Mouse (Mus musculus): ENCODE measurements around the gene Rab40c. TPM values are rescaled to one million over a fixed set of nuclear protein-coding genes. Genes with fewer than 3 reads are reported as not detected.
A peak's percentile ranks its signal among the peaks of the same experiment; 100 is the strongest.

Rab40c gene
- total RNA-seq, 2 experiments from 2014 or later, result 41.0 to 52.9 TPM

- no peak for DNase-seq (ENCODE audit: extremely low spot score in 1 of 2, low spot score in 1 of 2)
Observed at GRCm38 (mm10) chr17:25907640-25908039, 11.9 kb downstream of the Rab40c start.

DNA sequence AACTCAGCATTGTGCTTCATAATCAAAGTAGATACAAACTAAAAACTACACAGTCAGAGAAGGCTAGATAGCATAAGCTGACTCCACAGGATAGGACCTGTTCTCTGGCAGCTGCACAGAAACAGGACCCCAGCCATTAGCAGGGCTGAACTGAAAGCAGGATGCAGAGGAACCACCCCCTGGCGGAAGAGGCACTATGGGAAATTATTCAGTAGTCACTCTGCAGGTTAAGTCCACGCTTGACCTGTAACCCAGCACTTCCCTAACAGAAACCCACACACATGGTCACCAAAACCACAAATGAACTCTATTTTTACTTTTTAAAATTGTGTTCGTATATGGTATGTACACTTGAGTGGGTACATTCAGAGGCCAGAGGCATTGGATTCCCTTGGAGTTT, 16.5 kb downstream of the Rab40c start:
- DNase-seq (ENCODE audit: extremely low spot score in 1 of 2, low spot score in 1 of 2), result no peak

- DNase-seq (ENCODE audit: extremely low spot score in 1 of 2, low spot score in 1 of 2), result no peak
Observed at GRCm38 (mm10) chr17:25900193-25900592, 19.3 kb downstream of the Rab40c start.

GRCm38 (mm10) chr17:25895891-25896290, 23.6 kb downstream of the Rab40c start:
- no peak for DNase-seq (ENCODE audit: extremely low spot score in 1 of 2, low spot score in 1 of 2)

DNA sequence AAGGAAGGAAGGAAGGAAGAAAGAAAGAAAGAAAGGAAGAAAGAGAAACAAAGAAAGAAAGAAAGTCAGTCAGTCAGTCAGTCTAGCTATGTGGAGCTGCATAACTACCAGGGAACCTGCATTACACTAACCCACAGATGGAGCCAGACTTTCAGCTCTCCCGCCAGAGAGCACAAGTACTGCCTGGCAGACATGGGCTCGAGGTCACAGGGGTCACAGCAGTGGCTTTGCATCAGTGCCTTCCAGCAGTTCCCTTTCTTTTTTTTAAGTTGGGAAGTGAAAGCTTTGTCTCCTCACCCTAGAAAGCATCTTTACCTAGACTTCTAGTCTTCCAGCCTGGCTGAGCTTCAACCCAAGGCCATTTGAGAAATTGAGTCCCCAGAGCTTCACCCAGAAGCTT, 24.1 kb downstream of the Rab40c start:
- no peak for DNase-seq (ENCODE audit: extremely low spot score in 1 of 2, low spot score in 1 of 2)

- DNase-seq (ENCODE audit: extremely low spot score in 1 of 2, low spot score in 1 of 2), result peak in 1 of 2 experiments; percentile 59
Observed at GRCm38 (mm10) chr17:25893975-25894617, 25.4 kb downstream of the Rab40c start.

- DNase-seq (ENCODE audit: extremely low spot score in 1 of 2, low spot score in 1 of 2), result no peak
Observed at GRCm38 (mm10) chr17:25888837-25889236, 30.7 kb downstream of the Rab40c start.

DNA sequence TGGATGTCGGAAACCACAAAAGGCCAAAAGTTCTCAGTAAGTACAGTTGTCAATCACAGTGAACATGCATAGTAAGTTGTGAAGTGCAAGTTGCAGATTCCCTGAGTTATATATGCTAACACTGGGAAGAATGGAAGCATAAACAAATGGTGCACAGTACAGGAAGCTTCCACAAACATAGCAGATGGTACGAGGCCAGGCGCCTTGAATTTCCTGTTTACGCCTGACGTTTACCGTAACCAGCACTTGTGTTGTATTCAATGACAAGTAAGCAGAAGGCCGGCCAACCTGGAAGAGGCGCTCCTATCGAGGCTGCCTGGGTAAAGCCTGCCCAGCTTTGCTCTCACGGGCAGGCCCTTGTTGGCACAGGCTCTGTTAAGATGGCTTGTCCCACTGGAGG, 32.1 kb downstream of the Rab40c start:
- no peak for DNase-seq (ENCODE audit: extremely low spot score in 1 of 2, low spot score in 1 of 2)

- no peak for DNase-seq (ENCODE audit: extremely low spot score in 1 of 2, low spot score in 1 of 2)
Observed at GRCm38 (mm10) chr17:25886806-25887205, 32.7 kb downstream of the Rab40c start.

DNA sequence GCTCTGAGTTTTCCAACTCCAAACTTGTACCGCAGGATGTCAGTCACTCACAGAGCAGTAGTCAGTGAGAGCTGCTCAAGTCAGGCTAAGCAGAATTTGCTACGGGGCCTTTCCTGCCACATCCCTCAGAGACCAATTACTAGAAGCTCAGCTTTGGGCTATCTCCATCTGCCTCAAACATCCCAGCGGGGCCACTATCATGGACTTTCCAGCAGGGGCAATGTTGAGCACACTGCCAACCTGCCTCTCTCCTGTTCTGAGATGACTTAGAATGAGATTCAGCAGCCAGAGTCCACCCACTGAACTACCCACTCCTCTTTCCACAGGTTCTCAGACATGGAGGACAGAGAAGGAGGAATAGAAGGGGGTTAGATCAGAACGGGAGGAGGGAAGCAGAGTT, 33.9 kb downstream of the Rab40c start:
- DNase-seq (ENCODE audit: extremely low spot score in 1 of 2, low spot score in 1 of 2), result no peak

- no peak for DNase-seq (ENCODE audit: extremely low spot score in 1 of 2, low spot score in 1 of 2)
Observed at GRCm38 (mm10) chr17:25883824-25884223, 35.7 kb downstream of the Rab40c start.

DNA sequence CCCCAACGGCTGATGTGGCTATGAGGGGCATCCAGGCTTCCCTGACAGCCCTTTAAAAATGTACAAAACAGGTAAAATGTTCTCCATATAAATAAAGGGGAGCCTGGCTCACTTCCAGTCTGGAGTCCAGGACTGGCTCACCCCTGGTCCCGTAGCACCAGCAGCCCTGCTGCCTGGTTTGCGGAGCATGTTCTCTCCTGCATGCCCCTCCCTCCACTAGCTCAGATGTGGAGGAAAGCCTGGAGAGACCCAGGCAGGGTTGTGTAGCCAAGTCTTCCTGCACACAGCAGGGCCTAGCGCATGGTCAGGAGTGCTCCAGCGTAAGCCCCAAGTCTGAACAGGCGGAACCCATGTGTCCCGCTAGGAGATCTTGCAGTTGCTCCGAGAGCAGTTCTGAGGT, 36.3 kb downstream of the Rab40c start:
- DNase-seq (ENCODE audit: extremely low spot score in 1 of 2, low spot score in 1 of 2), result no peak

DNA sequence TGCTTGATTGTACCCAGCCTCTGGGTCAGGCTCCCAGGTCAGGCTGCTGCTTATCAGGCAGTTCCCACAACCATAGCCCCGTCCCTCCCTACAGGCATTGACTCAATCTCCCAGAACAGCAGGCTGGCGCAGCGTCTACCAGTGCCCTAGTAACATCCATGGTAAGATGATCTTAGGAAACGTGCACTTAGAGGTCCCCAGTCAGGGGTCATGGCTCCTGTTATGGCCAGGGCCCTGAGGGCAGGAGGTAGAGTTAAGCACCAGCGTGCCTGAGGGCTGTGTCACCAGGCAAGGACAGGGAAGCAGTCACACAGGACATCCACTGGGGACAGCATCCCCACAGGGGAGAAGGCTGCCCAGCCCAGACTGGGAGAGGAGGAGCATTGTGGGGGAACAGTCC, 37.2 kb downstream of the Rab40c start:
- no peak for DNase-seq (ENCODE audit: extremely low spot score in 1 of 2, low spot score in 1 of 2)

DNA sequence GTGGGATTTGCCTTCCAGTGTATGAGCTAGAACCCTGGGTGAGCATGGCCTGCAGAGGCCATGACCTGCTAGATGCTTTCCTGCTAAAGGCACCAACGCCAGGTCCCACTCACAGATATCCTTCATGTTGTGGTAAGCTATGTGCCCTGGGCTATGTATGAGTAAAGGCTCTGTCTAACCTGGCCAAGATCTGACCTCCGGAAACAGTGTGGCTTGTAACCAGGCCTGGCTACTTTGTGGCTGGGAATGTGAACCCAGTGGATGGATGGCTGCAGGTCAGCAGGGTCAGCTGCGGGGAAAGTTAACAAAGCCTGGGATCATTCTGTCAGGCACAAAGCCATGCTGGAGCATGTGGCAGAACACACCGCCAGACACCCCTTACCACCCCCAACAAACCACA, 37.8 kb downstream of the Rab40c start:
- DNase-seq (ENCODE audit: extremely low spot score in 1 of 2, low spot score in 1 of 2), result no peak

GRCm38 (mm10) chr17:25880913-25881641, 38.5 kb downstream of the Rab40c start:
- DNase-seq (ENCODE audit: extremely low spot score in 1 of 2, low spot score in 1 of 2), result no peak

DNA sequence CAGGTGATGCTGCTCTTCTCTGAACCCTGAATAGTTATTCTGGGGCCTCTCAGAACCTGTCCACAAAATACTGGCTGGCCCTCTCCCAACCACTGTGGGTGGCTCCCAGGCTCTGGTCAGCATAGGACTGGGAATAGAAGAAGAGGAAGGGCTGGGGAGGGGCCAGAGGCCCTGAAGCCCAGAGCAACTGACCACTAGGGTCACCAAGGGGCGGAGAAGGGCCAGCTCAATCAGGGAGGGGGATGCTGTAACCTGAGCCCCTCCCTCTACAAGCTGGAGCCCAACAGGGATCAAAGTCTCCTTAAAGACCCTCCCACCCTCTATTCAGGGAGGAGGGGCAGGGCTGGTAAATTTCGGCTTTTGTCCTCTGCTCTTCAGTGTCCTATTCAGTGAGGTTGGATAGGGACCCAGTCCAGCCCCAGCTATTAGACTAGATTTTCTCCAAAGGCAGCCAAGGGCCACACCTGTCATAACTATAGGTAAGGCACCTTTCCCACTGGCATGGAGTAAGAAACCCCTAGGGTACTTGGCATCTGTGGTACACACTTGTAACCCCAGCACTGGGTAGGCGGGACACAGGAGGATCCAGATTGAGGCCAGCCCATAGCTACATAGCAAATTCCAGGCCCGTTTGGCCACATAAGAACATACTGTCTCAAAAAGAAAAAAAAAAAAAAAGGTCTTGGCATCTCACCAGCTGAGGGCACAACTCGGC, 39.2 kb downstream of the Rab40c start, which contains the start of gene Wfikkn1:
Gene Wfikkn1, minus strand, starts transcription at position 663 of the 715 bp plus-strand sequence.
- DNase-seq (ENCODE audit: extremely low spot score in 1 of 2, low spot score in 1 of 2), result no peak

GRCm38 (mm10) chr17:25879750-25880149, 39.8 kb downstream of the Rab40c start:
- no peak for DNase-seq (ENCODE audit: extremely low spot score in 1 of 2, low spot score in 1 of 2)

DNA sequence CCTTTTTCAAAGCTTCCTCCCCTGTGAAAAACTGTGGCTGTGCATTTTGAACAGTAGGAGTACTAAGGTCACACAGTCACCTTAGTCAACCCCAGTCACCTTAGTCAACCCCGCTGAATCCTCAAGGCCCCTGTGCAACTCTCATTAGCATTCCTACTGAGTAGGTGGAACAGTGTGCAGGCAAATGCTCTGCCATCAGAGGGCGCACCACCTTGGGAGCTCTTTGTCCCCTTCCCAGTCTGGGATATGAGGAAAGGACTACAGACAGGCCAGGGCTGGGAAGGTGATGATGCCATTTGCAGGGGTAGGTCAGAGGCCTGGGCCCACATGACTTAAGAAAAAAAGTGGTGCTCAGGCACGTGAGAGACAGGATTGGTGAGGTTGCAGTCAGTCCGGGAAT, 40.3 kb downstream of the Rab40c start:
- peak in 1 of 2 experiments; percentile 61 for DNase-seq (ENCODE audit: extremely low spot score in 1 of 2, low spot score in 1 of 2)

DNA sequence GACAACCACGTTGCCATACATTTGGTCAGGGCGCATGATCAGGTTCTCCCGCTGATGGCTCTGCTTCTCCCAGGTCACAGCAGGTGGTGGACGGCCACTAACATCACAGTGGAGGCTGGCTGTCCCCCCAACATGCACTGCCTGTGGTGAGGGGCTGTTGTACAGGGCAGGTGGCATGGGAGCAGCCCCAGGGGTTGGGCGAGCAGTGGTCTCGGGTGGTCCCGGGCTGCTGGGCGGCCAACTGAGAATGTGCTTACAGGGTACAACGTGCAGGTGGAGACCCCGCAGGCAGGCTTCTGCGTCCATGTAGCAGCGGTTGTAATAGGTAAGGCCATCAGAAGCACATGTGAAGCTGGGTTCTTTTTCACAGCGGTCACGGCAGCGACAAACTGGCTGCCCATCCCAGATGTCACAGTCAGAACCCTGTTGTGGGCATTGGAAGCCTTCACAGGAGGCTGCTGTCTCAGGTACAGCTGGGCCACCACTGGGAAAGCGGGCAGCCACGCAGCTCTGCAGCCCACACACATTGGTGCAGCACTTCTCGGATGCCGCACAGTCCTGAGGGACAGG, 40.8 kb downstream of the Rab40c start:
- DNase-seq (ENCODE audit: extremely low spot score in 1 of 2, low spot score in 1 of 2), result no peak

GRCm38 (mm10) chr17:25877741-25878610, 41.6 kb downstream of the Rab40c start:
- no peak for DNase-seq (ENCODE audit: extremely low spot score in 1 of 2, low spot score in 1 of 2)
